Mouse (Mus musculus): ENCODE results near the gene Pold4.

GRCm38 (mm10) chr19:4229451-4230076, 2.1 kb upstream of the Pold4 start:
- no peak for TF ChIP-seq CTCF (conservative IDR thresholded peaks at IDR 0.05; ENCODE audit: low read length)
- TF ChIP-seq POU5F1 (IDR thresholded peaks at IDR 0.05; ENCODE audit: borderline replicate concordance, low read length): no peak
- no peak for TF ChIP-seq NANOG (IDR thresholded peaks at IDR 0.05; ENCODE audit: borderline replicate concordance, low read length)
